Mouse (Mus musculus): ENCODE measurements around the gene Zfp956.
"Not testable (repeated sequence)": the region's sequence is repeated elsewhere in the genome, so short reads cannot be mapped to it uniquely, and the experiment has no call there.

- TF ChIP-seq CTCF (conservative IDR thresholded peaks at IDR 0.05; ENCODE audit: low read length); NANOG (IDR thresholded peaks at IDR 0.05; ENCODE audit: borderline replicate concordance, low read length): not testable (repeated sequence)
These were observed 15.0 kb downstream of the Zfp956 start for GRCm38 (mm10) chr6:47968166-47968565.
